Mouse (Mus musculus) testis, adult 2 months (tissue): ENCODE measurements around the gene Fgd2. TPM values are rescaled to one million over a fixed set of nuclear protein-coding genes. Genes with fewer than 3 reads are reported as not detected.

Source experiments
- H3K27ac ChIP-seq: fragments of 200-500 bp; 2 replicates; pipeline ENCODE4 v1.5.1; 2012; ENCODE audit warnings: low read depth, low read length; ENCODE audit not compliant: control insufficient read depth, insufficient read depth
- H3K27me3 ChIP-seq: fragments of 200-500 bp; 2 replicates; pipeline ENCODE4 v1.6.1; 2012; ENCODE audit warnings: mild to moderate bottlenecking, low read length, moderate library complexity; ENCODE audit not compliant: control insufficient read depth, insufficient read depth
- H3K36me3 ChIP-seq: fragments of 200-500 bp; 2 replicates; pipeline ENCODE4 v1.6.1; 2012; ENCODE audit warnings: mild to moderate bottlenecking, low read length; ENCODE audit not compliant: control insufficient read depth, insufficient read depth
- H3K4me1 ChIP-seq: fragments of 200-500 bp; 2 replicates; pipeline ENCODE4 v1.6.1; 2012; ENCODE audit warnings: low read length; ENCODE audit not compliant: control insufficient read depth, insufficient read depth
- H3K4me3 ChIP-seq: fragments of 200-500 bp; 2 replicates; pipeline ENCODE4 v1.5.1; 2012; ENCODE audit warnings: low read depth, mild to moderate bottlenecking, low read length, moderate library complexity, mixed read lengths; ENCODE audit not compliant: control insufficient read depth
- CTCF ChIP-seq: fragments of 200-500 bp; IDR thresholded peaks from 2 replicates; pipeline ENCODE4 v1.5.1; 2012; ENCODE audit warnings: low read depth, mild to moderate bottlenecking, inconsistent platforms, low read length, moderate library complexity; ENCODE audit not compliant: control insufficient read depth, insufficient read depth, insufficient replicate concordance
- POLR2A ChIP-seq: fragments of 200-500 bp; IDR thresholded peaks from 2 replicates; pipeline ENCODE4 v1.6.1; 2012; ENCODE audit warnings: low read depth, mild to moderate bottlenecking, inconsistent platforms, low read length, moderate library complexity; ENCODE audit not compliant: control insufficient read depth
- polyA plus RNA-seq: library from polyadenylated mRNA; depleted of rRNA; stranded (reverse); fragments of >200 nt; gene quantifications from 2 replicates; pipeline ENCODE4 v1.2.3, GENCODE M21; 2012; rRNA removed

The Fgd2 gene
- polyA plus RNA-seq, 1 experiment, result 33.4 TPM

GRCm38 (mm10) chr17:29422912-29423504, 62.3 kb downstream of the Fgd2 start:
- no peak overlapping the region for H3K4me3 ChIP-seq
- peaks cover 2% of the 10 kb centered on the region; the same call in 1 of the 2 replicates for H3K4me1 ChIP-seq
- H3K27me3 ChIP-seq, result no peaks in the 10 kb centered on the region
- H3K36me3 ChIP-seq, result no peaks in the 10 kb centered on the region
- TF ChIP-seq POLR2A, result no peak
- TF ChIP-seq CTCF, result no peak
- no peak overlapping the region for H3K27ac ChIP-seq

DNA sequence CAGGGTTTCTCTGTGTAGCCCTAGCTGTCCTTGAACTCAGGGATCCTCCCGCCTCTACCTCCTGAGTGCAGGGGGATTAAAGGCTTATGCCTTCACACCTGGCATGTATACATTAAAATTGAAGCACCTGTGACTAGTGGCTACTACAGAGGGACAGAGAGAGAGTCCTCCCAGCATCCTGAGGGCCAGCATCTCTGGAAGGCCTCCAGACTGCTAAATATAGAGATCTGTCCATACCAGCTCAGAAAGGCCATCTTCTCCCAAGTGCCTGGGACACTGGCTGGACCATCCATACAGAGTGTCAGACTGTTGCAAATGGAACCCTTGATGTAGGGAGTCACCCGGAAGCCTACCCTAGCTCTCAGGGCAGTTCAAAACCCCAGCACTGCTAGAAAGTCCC, 63.3 kb downstream of the Fgd2 start:
- no peak overlapping the region for H3K4me3 ChIP-seq
- no peaks in the 10 kb centered on the region for H3K4me1 ChIP-seq
- no peaks in the 10 kb centered on the region for H3K36me3 ChIP-seq
- H3K27me3 ChIP-seq, result no peaks in the 10 kb centered on the region
- no peak overlapping the region for H3K27ac ChIP-seq
- TF ChIP-seq CTCF (no peak), POLR2A (no peak)

DNA sequence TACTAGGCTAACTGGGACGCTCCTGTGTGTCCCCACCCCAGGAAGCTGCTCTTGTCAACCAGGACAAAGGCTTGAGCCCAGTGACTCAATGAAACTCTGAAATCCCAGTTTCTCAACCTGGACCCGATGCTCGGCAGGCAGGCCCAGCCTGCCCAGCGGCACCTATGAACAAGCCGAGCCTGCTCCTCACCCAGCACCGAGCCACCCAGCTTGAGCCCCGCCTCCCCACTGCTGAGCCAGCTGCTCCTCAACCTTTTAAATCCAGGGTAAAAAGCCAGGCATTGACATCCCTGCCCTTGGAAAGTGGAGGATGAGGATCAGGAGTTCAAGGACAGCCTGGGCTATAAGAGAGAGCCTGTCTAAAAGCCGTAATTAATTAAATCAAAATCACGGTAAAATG, 64.6 kb downstream of the Fgd2 start:
- Histone ChIP-seq H3K27ac (no peak overlapping the region), H3K4me3 (no peak overlapping the region), H3K36me3 (no peaks in the 10 kb centered on the region), H3K4me1 (no peaks in the 10 kb centered on the region; the same call in 1 of the 2 replicates), H3K27me3 (no peaks in the 10 kb centered on the region)
- TF ChIP-seq POLR2A, result no peak
- no peak for TF ChIP-seq CTCF

GRCm38 (mm10) chr17:29428213-29428612, 67.5 kb downstream of the Fgd2 start:
- no peaks in the 10 kb centered on the region for H3K27me3 ChIP-seq
- H3K36me3 ChIP-seq, result no peaks in the 10 kb centered on the region
- no peak overlapping the region for H3K27ac ChIP-seq
- peaks cover 3% of the 10 kb centered on the region for H3K4me1 ChIP-seq
- no peak for TF ChIP-seq CTCF
- no peak for TF ChIP-seq POLR2A
- no peak overlapping the region for H3K4me3 ChIP-seq

GRCm38 (mm10) chr17:29428826-29429225, 68.1 kb downstream of the Fgd2 start:
- Histone ChIP-seq H3K36me3 (no peaks in the 10 kb centered on the region), H3K27me3 (no peaks in the 10 kb centered on the region), H3K4me1 (peaks cover 3% of the 10 kb centered on the region), H3K4me3 (no peak overlapping the region), H3K27ac (no peak overlapping the region)
- TF ChIP-seq POLR2A (no peak), CTCF (no peak)

Other genes with a start within 250 kb of the Fgd2 start
- 2.4 TPM in 1 of 2 replicates, not detected in the other for gene Rab44, start 246.8 kb upstream of the Fgd2 start, polyA plus RNA-seq
- gene Cpne5, start 122.7 kb upstream of the Fgd2 start, polyA plus RNA-seq, result 49.1 and 62.1 TPM in 2 replicates
- 12.2 and 13.1 TPM in 2 replicates for gene Ppil1, start 96.7 kb upstream of the Fgd2 start, polyA plus RNA-seq
- gene BC004004, start 92.1 kb upstream of the Fgd2 start, polyA plus RNA-seq, result 42.0 and 42.5 TPM in 2 replicates
- 4.3 and 5.9 TPM in 2 replicates for gene Pi16, start 43.2 kb upstream of the Fgd2 start, polyA plus RNA-seq
- 43.5 and 46.5 TPM in 2 replicates for gene Mtch1, start 13.0 kb upstream of the Fgd2 start, polyA plus RNA-seq
- gene Pim1, start 129.8 kb downstream of the Fgd2 start, polyA plus RNA-seq, result 87.2 and 99.7 TPM in 2 replicates
- 18.6 and 21.1 TPM in 2 replicates for gene Gm17657, start 188.7 kb downstream of the Fgd2 start, polyA plus RNA-seq
- gene Tbc1d22b, start 188.9 kb downstream of the Fgd2 start, polyA plus RNA-seq, result 26.0 and 26.5 TPM in 2 replicates
- 312 and 396 TPM in 2 replicates for gene Tmem217, start 191.5 kb downstream of the Fgd2 start, polyA plus RNA-seq